Mouse (Mus musculus) brain, adult 2 months (tissue): ENCODE results near the gene 1700125H20Rik.
"Not testable (repeated sequence)": the region's sequence is repeated elsewhere in the genome, so short reads cannot be mapped to it uniquely, and the experiment has no call there.

Experiments
- DNase-seq: peaks from one replicate; pipeline ENCODE4 v3.0.0; 2011; ENCODE audit warnings: low read depth, low spot score

Gene 1700125H20Rik

DNA sequence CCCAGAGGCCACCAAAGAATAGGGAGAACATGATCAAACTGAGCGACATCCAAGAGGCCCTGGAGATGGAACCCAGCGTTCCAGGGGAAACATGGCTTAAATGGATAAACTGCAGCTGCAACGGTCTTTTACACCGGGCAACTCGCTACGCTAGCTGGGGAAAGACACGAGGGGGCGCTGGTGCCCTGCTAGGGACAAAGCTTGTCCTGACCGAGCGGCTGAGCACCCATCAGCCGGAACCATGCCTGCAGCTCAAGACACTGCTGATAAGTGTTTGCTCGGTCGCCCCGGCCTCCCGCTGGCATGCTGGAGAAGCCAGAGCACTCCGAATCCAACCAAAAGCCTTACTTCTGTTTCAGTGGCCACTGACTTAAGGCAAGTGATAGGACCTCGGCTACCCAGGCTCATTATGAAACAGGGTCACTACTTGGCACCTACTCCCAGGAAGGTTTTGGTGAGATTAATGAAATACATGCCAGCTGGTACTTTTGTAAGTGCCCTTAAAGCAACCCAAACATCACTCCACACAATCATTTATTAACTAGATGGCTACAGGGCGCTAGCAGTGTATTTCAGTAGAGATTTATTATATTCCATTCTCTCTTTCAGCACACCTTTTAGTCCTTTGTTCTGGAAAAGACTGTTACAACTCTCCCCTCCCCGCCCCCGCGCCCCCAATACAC lies at the start of gene 1700125H20Rik:
Gene 1700125H20Rik, plus strand, starts transcription at position 347 of the 683 bp plus-strand sequence.
- peak; percentile 92 for DNase-seq

- no peak for DNase-seq
Observed at GRCm38 (mm10) chr11:85122073-85122472, 48.1 kb upstream of the 1700125H20Rik start.

GRCm38 (mm10) chr11:85123267-85123992 lies 46.8 kb upstream of the 1700125H20Rik start:
- no peak for DNase-seq

- peak; percentile 11 for DNase-seq
Observed at GRCm38 (mm10) chr11:85126257-85127102, 43.7 kb upstream of the 1700125H20Rik start.

DNA sequence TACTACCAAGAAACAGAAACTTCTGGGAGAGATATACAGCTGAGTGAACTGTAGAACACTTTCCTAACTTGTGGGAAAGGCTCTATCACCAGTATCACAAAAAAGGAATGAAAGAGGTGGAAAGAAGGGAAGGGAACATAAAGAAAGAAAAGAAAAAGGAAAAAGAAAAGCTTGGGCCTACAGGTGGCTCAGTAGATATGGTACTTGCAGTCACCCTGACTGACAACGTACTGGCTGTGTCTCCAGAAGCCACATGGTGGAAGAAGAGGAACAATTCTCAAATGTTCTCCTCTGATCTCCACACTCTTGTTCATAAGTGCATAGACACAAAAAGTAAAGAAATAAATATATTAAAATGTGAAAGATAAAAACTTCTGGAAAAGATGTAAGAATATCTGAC lies 41.3 kb upstream of the 1700125H20Rik start:
- DNase-seq, result no peak

DNA sequence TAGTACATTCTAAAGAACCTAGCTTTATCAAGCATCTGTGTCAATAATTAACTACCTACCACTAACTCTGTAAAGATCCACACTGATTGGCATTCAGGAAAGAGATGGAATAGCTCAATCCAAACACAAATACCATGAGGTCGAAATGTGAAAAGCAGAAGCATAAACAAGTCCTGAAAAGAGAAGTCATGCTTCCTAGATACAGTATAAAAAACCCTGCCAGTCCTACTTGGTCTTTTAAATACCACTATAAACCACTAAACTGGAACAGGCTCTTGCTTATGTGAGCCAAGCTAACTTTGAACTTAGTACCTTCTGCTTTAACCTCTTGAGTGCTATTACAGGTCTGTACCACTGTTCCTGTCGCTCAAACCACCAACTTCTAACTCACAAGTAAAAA lies 38.7 kb upstream of the 1700125H20Rik start:
- no peak for DNase-seq

- peak; percentile 36 for DNase-seq
Observed at GRCm38 (mm10) chr11:85138776-85139474, 31.3 kb upstream of the 1700125H20Rik start.

DNA sequence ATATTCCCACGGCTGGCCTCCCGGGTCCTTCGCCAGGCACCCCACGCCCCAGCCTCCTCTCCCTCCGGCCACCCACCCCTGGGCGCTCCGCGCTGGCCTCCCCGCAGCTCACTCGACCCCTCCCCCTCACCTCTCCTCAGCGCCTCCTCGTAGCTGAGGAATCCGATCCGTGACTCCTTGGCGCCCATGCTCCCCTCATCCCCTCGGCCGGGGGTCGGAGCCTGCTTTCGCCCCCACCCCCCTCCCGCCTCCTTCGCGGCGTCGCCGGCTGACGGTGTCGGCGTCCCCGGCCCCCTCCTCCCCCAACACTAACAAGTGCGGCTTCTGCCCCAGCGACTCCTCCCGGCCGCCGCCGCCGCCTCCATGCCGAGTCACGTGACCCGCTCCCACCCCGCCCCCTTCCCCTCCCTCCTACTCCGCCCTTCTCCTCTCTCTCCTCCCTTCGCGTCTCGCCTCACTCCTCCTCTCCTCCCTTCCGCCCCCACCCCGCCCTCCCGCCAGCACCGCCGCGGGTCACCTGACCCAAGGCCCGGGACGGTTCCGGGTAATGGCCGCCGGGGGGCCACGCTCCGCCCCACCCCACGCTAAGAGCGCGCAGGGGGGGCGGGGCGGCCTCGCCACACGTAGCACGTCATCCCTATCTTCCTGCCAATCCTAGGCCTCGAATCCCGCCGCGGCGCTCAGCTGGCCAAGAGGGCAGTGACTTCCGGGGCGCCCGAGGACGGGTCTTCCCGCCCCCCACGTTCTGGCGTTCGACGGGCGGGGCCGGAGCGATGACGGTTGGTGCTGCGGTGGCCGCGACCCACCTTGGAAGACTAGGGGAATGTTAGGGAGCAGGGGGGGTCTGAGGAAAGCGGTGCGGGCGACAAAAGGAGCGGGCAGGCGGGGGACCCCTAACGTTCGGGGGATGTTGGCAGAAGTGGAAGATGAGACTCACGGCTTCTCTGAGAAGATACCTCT lies 30.3 kb upstream of the 1700125H20Rik start, which contains the start of gene Usp32:
Gene Usp32, minus strand, starts transcription at position 581 of the 960 bp plus-strand sequence.
- peak; percentile 99 for DNase-seq

- no peak for DNase-seq
Observed at GRCm38 (mm10) chr11:85152256-85152930, 17.8 kb upstream of the 1700125H20Rik start.

DNA sequence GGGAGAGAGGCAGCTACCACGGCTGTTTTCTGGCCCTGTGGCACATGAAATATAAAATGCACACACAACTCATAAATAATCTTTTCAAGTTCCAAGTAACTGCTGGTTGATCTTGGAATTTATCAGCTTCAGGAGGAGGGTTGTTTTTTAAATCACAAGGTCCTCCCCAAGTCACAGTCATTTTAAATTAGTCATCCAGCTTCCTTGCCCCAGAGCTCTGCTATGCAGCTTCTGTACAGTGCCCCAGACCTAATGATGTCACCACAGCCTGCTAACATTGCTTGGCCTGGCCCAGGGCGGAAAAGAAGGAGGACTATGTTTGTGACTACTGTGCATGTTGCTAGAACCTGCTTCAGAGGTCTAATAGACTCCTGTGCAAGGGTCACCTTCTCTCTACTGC lies 12.9 kb upstream of the 1700125H20Rik start:
- DNase-seq, result no peak

- not testable (repeated sequence) for DNase-seq
Observed at GRCm38 (mm10) chr11:85163014-85163413, 7.2 kb upstream of the 1700125H20Rik start.

DNA sequence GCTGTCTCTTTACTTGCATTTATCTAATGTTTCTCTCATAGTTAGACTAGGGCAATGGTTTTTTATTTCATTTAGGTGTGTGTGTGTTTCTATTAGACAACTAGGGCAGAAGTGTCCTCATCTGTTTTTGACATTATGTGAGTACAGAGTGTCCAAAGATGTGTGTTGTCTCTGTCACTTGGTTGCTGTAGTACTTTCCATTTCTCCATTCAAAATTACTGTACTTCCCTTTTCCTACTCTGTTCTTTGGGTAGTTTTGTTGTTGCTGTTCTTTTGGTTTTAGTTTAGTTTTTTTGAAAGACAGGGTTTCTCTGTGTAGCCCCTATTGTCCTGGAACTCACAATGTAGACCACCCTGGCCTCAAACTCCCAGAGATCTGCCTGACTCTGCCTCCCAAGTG lies 5.8 kb upstream of the 1700125H20Rik start:
- DNase-seq, result no peak

DNA sequence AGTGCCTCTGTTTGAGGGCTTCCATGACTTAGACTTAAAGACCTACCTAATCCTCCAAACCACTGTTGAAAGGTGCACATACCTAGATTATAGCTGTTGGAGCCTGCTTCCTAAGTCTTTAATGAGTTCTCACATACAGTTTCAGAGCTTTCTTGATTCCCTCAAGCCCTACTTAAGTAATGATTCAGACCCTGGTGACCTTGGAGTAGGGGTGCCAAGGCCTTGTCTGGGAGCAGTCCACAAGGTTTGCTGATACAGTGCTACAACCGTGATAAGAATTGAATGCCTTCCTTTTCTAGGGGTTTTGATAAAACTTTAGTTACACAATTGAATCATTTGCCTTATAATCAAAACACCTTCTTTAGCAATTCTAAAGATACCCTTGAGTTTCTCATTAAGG lies 2.7 kb upstream of the 1700125H20Rik start:
- DNase-seq, result no peak

DNA sequence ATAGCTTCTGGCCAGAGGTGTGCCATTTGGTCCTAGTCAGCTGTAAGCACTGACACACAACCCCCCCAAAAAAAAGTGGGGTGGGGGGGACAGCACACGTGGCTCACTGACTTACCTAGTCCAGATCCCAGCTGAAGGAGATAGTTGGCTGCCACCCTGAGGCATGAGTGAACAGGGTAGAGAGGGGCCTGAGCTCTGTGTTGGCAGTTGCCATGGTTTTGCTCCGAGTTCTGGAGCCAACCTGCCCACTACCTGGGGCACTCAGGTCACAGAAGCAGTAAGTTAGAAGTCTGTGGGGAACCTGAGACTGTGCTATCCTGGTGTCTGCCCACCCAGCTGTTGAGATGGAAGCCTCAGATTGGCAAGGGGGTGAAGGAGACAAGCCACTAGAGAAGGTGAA lies 629 bp downstream of the 1700125H20Rik start:
- DNase-seq, result no peak

DNA sequence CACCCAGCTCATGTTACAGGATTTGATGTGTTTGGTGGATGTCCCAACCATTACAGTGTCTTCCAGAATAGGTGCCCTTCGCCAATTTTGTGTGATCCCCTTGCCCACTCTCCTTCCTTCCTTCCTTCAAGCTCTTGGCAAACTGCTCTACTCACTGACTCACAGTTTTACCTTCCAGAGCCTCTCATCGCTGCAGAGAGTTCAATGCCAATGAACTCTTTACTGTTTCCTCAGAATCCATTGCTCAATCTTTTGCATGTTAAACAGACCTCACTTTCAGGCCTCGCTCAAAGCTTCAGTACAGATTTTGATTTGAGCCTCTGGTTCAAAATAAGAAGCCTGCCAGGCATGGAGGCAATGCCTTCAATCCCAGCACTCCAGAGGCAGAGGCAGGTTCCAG lies 5.7 kb downstream of the 1700125H20Rik start:
- DNase-seq, result no peak

DNA sequence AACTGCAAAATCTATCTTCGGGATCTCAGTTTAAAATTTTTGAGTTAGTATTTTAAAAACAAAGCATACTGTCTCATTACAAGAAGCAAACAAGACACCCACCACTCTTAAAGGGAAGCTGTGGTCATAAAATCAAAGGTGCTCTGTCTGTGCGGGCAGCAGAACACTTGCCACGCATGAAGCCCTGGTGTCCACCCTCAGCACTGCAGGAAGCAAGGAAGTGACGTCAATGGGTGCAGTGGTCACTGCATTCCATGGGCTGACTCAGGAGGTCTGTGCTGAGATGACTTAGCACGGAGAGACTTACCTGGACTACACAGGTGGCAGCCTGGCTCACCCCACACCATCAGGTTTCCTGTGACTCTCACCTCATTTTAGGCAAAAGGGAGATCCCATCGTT lies 7.6 kb downstream of the 1700125H20Rik start:
- DNase-seq, result no peak

- DNase-seq, result no peak
Observed at GRCm38 (mm10) chr11:85178413-85178812, 8.2 kb downstream of the 1700125H20Rik start.

GRCm38 (mm10) chr11:85182617-85183283 lies 12.5 kb downstream of the 1700125H20Rik start:
- peak; percentile 81 for DNase-seq

- DNase-seq, result no peak
Observed at GRCm38 (mm10) chr11:85183284-85183779, 13.1 kb downstream of the 1700125H20Rik start.
